Mouse (Mus musculus): Measurements from ENCODE around the gene Stab2. TPM values are rescaled to one million over a fixed set of nuclear protein-coding genes. Genes with fewer than 3 reads are reported as not detected.

Stab2 gene
- polyA plus RNA-seq, 1 experiment = 0.05 TPM

DNA sequence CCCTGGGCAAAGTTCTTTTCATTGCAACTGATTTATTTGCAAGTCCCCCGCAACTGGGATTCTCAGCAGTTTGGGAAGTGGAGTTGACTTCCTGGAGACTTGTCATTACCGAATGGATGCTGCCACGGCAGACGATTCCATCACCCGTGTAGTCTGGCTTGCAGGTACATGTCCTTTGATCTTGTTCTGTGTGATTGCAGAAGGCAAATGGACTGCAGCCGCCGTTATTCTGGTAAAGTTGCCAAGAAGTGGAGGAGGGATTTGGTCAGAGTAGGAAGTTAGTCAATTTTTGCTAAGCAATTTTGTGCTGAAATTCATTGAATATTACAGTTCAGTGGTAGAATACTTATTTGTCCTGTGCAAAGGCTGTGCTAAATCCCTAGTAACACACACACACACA, 129.1 kb downstream of the Stab2 start:
- Histone ChIP-seq H3ac (ENCODE audit: control insufficient read depth, insufficient read length, low read depth) (no peak overlapping the region), H3K79me3 (ENCODE audit: low read depth) (no peaks in the 10 kb centered on the region), H3K36me3 (ENCODE audit: control insufficient read depth, insufficient read depth) (no peaks in the 10 kb centered on the region), H3K27me3 (ENCODE audit: control insufficient read depth, insufficient read depth, insufficient read length) (no peaks in the 10 kb centered on the region), H3K4me3 (ENCODE audit: insufficient read depth, poor library complexity, severe bottlenecking) (no peak overlapping the region), H3K79me2 (ENCODE audit: control insufficient read depth, insufficient read depth) (no peaks in the 10 kb centered on the region)
- TF ChIP-seq CEBPB (IDR thresholded peaks at IDR 0.05; ENCODE audit: low read depth) (no peak), MYOD1 (IDR thresholded peaks at IDR 0.05; ENCODE audit: control insufficient read depth, insufficient read length, low read depth) (no peak), FOSL1 (IDR thresholded peaks at IDR 0.05; ENCODE audit: insufficient read depth, low read length, poor library complexity, severe bottlenecking) (no peak), CTCF (IDR thresholded peaks at IDR 0.05; ENCODE audit: control insufficient read depth, insufficient read depth, insufficient read length) (no peak), MAX (IDR thresholded peaks at IDR 0.05) (no peak), MYOG (IDR thresholded peaks at IDR 0.05; ENCODE audit: control insufficient read depth, extremely low read depth, insufficient read length) (no peak), USF1 (IDR thresholded peaks at IDR 0.05; ENCODE audit: low read depth) (no peak)

DNA sequence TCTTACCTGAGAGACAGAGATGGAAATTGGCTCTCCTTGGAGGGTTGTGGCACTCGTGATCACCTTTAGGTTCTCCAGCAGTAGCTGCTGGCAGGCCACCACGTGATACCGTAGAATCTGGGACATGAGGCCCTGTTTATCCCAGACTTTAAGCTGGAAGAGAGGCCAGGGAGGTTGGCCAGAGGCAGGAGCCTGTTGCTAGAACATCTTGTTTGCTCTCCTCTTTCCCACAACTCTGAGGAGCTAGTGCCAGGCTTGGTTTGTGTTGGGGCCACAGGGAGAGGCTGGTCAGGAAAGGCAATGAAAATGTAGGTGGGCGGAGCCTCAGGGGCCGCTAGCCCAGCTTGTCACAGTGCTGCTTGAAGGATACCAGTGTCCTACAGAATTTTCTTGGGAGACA, 135.2 kb downstream of the Stab2 start:
- no peaks in the 10 kb centered on the region for H3K79me3 ChIP-seq (ENCODE audit: low read depth)
- H3K27me3 ChIP-seq (ENCODE audit: control insufficient read depth, insufficient read depth, insufficient read length) = no peaks in the 10 kb centered on the region
- no peaks in the 10 kb centered on the region for H3K79me2 ChIP-seq (ENCODE audit: control insufficient read depth, insufficient read depth)
- no peak overlapping the region for H3ac ChIP-seq (ENCODE audit: control insufficient read depth, insufficient read length, low read depth)
- TF ChIP-seq CTCF (IDR thresholded peaks at IDR 0.05; ENCODE audit: control insufficient read depth, insufficient read depth, insufficient read length) (no peak), CEBPB (IDR thresholded peaks at IDR 0.05; ENCODE audit: low read depth) (no peak), MYOG (IDR thresholded peaks at IDR 0.05; ENCODE audit: control insufficient read depth, extremely low read depth, insufficient read length) (no peak), MAX (IDR thresholded peaks at IDR 0.05) (no peak), USF1 (IDR thresholded peaks at IDR 0.05; ENCODE audit: low read depth) (no peak), MYOD1 (IDR thresholded peaks at IDR 0.05; ENCODE audit: control insufficient read depth, insufficient read length, low read depth) (no peak), FOSL1 (IDR thresholded peaks at IDR 0.05; ENCODE audit: insufficient read depth, low read length, poor library complexity, severe bottlenecking) (no peak)
- no peaks in the 10 kb centered on the region for H3K36me3 ChIP-seq (ENCODE audit: control insufficient read depth, insufficient read depth)
- H3K4me3 ChIP-seq (ENCODE audit: insufficient read depth, poor library complexity, severe bottlenecking) = no peak overlapping the region

DNA sequence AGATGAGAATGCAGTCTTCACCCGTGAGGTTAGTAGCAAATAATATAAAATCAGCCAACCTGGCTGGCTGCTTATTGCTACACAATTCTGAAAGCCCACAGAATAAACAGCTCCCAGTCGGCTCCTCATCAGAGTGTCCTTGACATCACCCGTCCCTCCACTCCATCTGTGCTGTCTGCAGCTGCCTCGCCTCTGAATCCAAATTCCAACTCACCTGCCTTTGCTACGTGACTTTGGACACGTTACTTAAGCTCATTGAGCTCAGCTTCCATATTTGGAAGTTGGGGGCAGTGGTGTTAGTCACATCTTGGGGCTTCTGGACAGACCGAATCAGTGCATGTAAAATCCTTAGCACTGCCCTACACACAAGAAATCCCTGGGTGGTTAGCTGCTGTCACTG, 135.7 kb downstream of the Stab2 start:
- Histone ChIP-seq H3K79me3 (ENCODE audit: low read depth) (no peaks in the 10 kb centered on the region), H3K4me3 (ENCODE audit: insufficient read depth, poor library complexity, severe bottlenecking) (no peak overlapping the region), H3K27me3 (ENCODE audit: control insufficient read depth, insufficient read depth, insufficient read length) (no peaks in the 10 kb centered on the region), H3K36me3 (ENCODE audit: control insufficient read depth, insufficient read depth) (no peaks in the 10 kb centered on the region), H3ac (ENCODE audit: control insufficient read depth, insufficient read length, low read depth) (no peak overlapping the region), H3K79me2 (ENCODE audit: control insufficient read depth, insufficient read depth) (no peaks in the 10 kb centered on the region)
- TF ChIP-seq MYOD1 (IDR thresholded peaks at IDR 0.05; ENCODE audit: control insufficient read depth, insufficient read length, low read depth) = no peak
- TF ChIP-seq FOSL1 (IDR thresholded peaks at IDR 0.05; ENCODE audit: insufficient read depth, low read length, poor library complexity, severe bottlenecking) = no peak
- TF ChIP-seq USF1 (IDR thresholded peaks at IDR 0.05; ENCODE audit: low read depth) = no peak
- no peak for TF ChIP-seq CTCF (IDR thresholded peaks at IDR 0.05; ENCODE audit: control insufficient read depth, insufficient read depth, insufficient read length)

DNA sequence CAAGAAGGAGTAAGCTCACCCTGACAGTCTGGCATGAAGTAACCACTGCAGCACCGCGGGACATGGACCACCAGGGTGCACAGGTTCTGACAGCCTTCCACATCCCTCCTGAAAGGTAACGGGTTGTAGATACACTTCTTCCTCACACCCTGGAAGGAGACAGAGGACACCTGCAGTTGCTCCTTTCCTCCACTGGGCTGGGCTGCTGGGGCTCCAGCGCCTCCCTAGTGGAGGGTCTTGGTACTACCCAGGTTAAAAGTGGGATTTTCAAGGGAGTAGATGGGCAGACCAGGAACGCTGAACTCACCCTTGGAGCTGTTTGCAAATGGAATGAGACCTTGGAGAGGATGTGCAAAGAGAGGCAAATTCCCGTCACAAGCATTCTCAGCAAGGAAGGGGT, 144.4 kb downstream of the Stab2 start:
- Histone ChIP-seq H3K27me3 (ENCODE audit: control insufficient read depth, insufficient read depth, insufficient read length) (no peaks in the 10 kb centered on the region), H3K79me2 (ENCODE audit: control insufficient read depth, insufficient read depth) (no peaks in the 10 kb centered on the region), H3ac (ENCODE audit: control insufficient read depth, insufficient read length, low read depth) (no peak overlapping the region), H3K36me3 (ENCODE audit: control insufficient read depth, insufficient read depth) (no peaks in the 10 kb centered on the region), H3K4me3 (ENCODE audit: insufficient read depth, poor library complexity, severe bottlenecking) (no peak overlapping the region), H3K79me3 (ENCODE audit: low read depth) (no peaks in the 10 kb centered on the region)
- TF ChIP-seq CEBPB (IDR thresholded peaks at IDR 0.05; ENCODE audit: low read depth) (no peak), CTCF (IDR thresholded peaks at IDR 0.05; ENCODE audit: control insufficient read depth, insufficient read depth, insufficient read length) (no peak), FOSL1 (IDR thresholded peaks at IDR 0.05; ENCODE audit: insufficient read depth, low read length, poor library complexity, severe bottlenecking) (no peak), MYOD1 (IDR thresholded peaks at IDR 0.05; ENCODE audit: control insufficient read depth, insufficient read length, low read depth) (no peak), MYOG (IDR thresholded peaks at IDR 0.05; ENCODE audit: control insufficient read depth, extremely low read depth, insufficient read length) (no peak), USF1 (IDR thresholded peaks at IDR 0.05; ENCODE audit: low read depth) (no peak), MAX (IDR thresholded peaks at IDR 0.05) (no peak)

DNA sequence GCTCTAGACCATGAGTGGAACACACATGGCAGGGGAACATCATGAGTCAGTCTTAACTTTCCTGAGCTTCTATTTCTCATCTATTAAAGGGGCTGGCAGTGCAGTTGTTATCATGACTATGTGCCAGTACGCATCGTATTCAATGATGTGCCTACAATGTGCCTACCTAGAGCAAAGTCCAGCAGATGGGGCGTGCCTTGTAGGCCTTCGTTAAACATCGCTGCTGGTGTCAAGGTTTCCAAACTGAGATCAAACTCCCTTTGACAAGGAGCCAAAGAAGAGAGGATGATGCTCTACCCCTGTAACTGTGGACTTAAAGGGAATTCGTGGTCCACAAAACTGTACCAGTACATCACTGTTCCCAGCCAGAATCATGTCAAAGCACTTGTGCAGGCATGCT, 145.3 kb downstream of the Stab2 start:
- TF ChIP-seq USF1 (IDR thresholded peaks at IDR 0.05; ENCODE audit: low read depth) (no peak), FOSL1 (IDR thresholded peaks at IDR 0.05; ENCODE audit: insufficient read depth, low read length, poor library complexity, severe bottlenecking) (no peak), CEBPB (IDR thresholded peaks at IDR 0.05; ENCODE audit: low read depth) (no peak), MAX (IDR thresholded peaks at IDR 0.05) (no peak), MYOD1 (IDR thresholded peaks at IDR 0.05; ENCODE audit: control insufficient read depth, insufficient read length, low read depth) (no peak), MYOG (IDR thresholded peaks at IDR 0.05; ENCODE audit: control insufficient read depth, extremely low read depth, insufficient read length) (no peak), CTCF (IDR thresholded peaks at IDR 0.05; ENCODE audit: control insufficient read depth, insufficient read depth, insufficient read length) (no peak)
- Histone ChIP-seq H3K79me2 (ENCODE audit: control insufficient read depth, insufficient read depth) (no peaks in the 10 kb centered on the region), H3K79me3 (ENCODE audit: low read depth) (no peaks in the 10 kb centered on the region)

DNA sequence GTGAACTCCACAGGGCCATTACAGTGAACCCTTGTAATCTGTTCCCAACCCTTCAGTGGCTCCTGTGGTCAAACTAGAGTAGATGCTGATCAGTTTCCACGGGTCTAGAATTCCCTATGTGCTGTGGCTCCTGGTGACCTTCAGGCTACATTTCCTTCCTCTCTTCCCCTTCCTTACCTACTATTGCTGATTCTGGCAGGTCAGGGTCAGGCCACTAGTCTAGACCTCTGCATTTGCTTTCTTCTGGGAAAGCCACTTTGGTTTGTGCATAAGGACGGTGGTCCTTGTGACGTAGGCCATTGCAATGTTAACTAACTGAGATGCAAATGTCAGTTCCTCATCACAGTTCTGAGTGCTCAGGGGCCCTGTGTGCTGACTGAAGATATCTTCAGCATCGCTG, 147.4 kb downstream of the Stab2 start:
- Histone ChIP-seq H3K4me3 (ENCODE audit: insufficient read depth, poor library complexity, severe bottlenecking) (no peak overlapping the region), H3K36me3 (ENCODE audit: control insufficient read depth, insufficient read depth) (no peaks in the 10 kb centered on the region), H3K79me3 (ENCODE audit: low read depth) (no peaks in the 10 kb centered on the region), H3K79me2 (ENCODE audit: control insufficient read depth, insufficient read depth) (no peaks in the 10 kb centered on the region), H3ac (ENCODE audit: control insufficient read depth, insufficient read length, low read depth) (no peak overlapping the region), H3K27me3 (ENCODE audit: control insufficient read depth, insufficient read depth, insufficient read length) (no peaks in the 10 kb centered on the region)
- TF ChIP-seq CEBPB (IDR thresholded peaks at IDR 0.05; ENCODE audit: low read depth) = no peak
- TF ChIP-seq USF1 (IDR thresholded peaks at IDR 0.05; ENCODE audit: low read depth) = no peak
- TF ChIP-seq FOSL1 (IDR thresholded peaks at IDR 0.05; ENCODE audit: insufficient read depth, low read length, poor library complexity, severe bottlenecking) = no peak
- TF ChIP-seq MAX (IDR thresholded peaks at IDR 0.05) = no peak
- TF ChIP-seq MYOD1 (IDR thresholded peaks at IDR 0.05; ENCODE audit: control insufficient read depth, insufficient read length, low read depth) = no peak
- no peak for TF ChIP-seq CTCF (IDR thresholded peaks at IDR 0.05; ENCODE audit: control insufficient read depth, insufficient read depth, insufficient read length)
- TF ChIP-seq MYOG (IDR thresholded peaks at IDR 0.05; ENCODE audit: control insufficient read depth, extremely low read depth, insufficient read length) = no peak

More for the DNA sequence above, 145.3 kb downstream of the Stab2 start:
- Histone ChIP-seq H3K4me3 (ENCODE audit: insufficient read depth, poor library complexity, severe bottlenecking) (no peak overlapping the region), H3K27me3 (ENCODE audit: control insufficient read depth, insufficient read depth, insufficient read length) (no peaks in the 10 kb centered on the region), H3ac (ENCODE audit: control insufficient read depth, insufficient read length, low read depth) (no peak overlapping the region), H3K36me3 (ENCODE audit: control insufficient read depth, insufficient read depth) (no peaks in the 10 kb centered on the region)
